Mouse (Mus musculus) cerebellum, postnatal 10 days (tissue): ENCODE data around the gene Hmg20b.
A peak's percentile ranks its signal among the peaks of the same experiment; 100 is the strongest.

ENCODE experiments used
- DNase-seq, 2 experiments: peaks; one replicate each; pipeline ENCODE4 v3.0.0; 2021; ENCODE audit warnings: mixed read lengths in 2 of 2

Gene Hmg20b

DNA sequence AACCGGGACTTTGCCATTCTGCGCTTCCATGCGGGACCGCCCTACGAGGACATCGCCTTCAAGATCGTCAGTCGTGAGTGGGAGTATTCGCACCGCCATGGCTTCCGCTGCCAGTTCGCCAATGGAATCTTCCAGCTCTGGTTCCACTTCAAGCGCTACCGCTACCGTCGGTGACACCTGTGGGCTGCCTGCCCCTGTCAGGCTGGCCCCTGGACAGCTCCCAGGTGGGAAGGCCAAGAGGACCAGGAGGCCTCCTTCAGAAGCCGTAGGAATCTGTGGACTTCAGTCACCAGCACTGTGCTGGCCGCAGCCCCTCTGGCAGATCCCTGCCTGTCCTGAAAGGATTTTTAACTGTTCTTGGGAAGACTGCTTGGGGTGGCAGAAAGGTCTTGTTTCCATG lies 24.5 kb downstream of the Hmg20b start:
- no peak for DNase-seq

DNA sequence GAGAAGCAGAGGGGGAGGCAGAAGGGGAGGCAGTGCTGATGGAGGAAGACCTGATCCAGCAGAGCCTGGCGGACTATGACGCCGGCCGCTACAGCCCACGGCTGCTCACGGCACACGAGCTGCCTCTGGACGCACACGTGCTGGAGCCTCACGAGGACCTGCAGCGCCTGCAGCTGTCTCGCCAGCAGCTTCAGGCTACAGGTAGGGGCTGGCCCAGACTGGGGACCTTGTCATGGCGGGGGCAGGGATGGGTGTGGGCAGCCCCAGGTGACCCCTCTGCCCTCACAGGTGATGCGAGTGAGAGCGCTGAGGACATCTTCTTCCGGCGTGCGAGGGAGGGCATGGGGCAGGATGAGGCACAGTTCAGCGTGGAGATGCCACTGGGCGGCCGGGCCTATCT lies 25.1 kb downstream of the Hmg20b start:
- DNase-seq = no peak

DNA sequence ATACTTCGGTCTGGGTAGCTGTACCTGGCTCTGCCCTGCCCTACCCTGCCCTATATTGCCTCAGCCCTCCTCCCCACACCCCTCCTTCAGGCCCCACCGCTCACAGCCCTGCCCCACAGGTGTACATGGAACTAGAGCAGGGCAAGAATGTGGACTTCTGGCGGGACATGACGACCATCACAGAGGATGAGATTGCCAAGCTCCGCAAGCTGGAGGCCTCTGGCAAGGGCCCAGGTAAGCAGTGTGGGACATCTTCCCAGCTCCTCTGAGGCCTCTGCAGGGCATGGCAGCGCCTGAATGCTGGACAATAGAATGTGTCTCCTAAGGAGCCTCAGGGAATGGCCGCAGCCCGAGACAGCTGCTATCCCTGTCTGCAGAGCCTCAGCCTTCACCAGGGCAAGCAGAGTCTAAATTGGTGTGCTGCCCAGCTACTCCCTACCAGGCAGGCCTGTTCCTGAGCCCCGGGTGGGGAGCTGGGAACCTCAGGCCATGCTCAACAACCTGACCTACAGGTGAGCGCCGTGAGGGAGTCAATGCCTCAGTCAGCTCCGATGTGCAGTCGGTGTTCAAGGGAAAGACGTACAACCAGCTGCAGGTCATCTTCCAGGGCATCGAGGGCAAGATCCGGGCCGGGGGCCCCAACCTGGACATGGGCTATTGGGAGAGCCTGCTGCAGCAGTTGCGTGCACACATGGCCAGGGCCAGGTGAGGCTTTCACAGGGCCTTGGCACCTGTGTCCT lies 26.3 kb downstream of the Hmg20b start:
- DNase-seq = no peak

DNA sequence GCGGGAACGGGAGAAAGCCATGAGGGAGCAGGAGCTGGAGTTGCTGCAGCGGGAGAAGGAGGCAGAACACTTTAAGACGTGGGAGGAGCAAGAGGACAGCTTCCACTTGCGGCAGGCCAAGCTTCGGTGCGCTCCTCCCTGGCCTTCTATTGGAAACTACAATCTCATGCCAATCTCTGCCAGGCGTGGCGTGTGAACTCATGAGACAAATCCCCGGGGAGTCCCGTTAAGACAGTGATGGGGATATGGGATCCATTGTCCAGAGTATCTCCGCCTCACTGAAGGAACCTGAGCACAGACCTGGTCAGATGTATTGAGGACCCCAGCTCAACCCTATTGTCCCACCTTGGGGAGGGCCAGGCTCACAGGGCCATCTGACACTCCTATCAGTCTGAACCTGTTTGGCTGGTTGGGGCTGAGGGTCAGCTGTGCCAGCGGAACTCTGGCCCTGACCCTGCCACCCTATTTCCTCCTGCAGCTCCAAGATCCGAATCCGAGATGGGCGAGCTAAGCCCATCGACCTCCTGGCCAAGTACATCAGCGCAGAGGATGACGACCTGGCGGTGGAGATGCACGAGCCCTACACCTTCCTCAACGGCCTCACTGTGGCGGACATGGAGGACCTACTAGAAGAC lies 27.0 kb downstream of the Hmg20b start:
- no peak for DNase-seq

DNA sequence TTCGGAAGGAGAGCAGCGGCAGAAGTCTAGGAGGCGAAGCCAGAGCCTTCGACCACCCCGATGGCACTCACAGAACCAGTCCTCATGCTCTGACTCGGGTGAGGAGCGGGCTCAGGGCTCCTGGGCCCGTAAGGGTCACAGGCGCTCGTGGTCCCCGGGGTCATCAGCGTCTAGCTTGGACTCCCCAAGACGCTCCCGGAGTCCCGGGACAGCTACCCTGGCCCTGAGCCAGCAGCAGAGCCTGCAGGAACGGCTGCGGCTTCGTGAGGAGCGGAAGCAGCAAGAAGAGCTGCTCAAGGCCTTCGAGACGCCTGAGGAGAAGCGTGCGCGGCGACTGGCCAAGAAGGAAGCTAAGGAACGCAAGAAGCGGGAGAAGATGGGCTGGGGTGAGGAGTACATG lies 27.8 kb downstream of the Hmg20b start:
- DNase-seq = no peak

DNA sequence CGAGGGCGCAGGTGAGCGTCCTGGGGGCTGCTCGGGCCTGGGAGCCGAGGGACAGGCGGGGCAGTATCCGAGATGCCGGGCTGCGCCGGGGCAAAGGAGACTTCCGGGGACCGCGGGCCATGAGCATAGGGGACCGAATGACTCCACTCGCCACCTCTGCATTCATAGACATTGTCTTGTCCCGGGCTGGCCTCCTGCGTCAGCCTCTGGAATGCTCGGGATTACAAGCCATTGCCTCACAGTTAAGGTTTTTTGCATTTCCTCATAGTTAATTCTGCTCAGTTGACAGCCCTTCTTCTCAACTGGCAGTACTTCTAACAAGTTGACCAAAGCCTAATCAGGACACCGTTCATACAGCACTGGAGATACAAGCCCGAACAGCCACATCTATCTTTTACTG lies 28.8 kb downstream of the Hmg20b start:
- DNase-seq = no peak

DNA sequence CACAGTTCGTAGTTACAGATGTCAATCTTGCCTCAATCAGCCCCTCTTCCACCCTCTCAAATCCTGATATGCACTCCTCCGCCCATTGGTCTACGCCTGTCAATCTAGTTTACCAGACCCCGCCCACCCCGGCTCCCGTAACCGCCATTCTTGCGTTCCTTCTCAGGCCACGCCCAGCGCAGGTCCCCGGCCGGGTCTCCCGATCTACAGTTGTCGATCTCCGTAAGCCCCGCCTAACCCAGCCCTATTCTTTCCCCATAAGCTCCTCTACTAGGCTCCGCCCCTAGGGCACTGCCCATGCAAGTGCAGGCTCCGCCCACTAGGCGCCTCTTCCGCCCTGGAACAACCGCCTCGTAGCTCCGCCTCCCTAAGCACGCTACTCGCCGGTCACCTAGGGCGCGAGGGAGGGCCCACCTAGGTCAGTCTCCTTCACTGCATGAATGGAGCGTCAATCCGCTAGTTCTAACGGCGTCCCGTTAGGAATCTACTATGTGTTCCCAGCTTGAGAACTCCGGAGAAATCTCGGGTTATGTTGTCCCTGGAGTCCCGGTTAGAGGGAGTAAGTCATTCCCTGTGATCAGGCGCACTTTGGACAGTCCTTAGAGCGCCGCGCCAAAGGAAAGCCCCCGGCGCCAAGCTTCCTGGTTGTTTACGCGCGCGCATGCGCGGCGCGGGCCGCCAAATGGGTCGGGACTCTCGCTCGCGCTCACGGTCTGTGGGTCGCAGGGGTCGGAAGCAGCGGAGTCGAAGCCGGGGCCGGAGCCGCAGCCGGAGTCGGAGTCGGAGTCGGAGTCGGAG lies 29.5 kb downstream of the Hmg20b start, which contains the start of gene Cactin:
Gene Cactin (plus strand): TSS at position 554 of the 798 bp plus-strand sequence.
- peak; percentile 100 for DNase-seq

DNA sequence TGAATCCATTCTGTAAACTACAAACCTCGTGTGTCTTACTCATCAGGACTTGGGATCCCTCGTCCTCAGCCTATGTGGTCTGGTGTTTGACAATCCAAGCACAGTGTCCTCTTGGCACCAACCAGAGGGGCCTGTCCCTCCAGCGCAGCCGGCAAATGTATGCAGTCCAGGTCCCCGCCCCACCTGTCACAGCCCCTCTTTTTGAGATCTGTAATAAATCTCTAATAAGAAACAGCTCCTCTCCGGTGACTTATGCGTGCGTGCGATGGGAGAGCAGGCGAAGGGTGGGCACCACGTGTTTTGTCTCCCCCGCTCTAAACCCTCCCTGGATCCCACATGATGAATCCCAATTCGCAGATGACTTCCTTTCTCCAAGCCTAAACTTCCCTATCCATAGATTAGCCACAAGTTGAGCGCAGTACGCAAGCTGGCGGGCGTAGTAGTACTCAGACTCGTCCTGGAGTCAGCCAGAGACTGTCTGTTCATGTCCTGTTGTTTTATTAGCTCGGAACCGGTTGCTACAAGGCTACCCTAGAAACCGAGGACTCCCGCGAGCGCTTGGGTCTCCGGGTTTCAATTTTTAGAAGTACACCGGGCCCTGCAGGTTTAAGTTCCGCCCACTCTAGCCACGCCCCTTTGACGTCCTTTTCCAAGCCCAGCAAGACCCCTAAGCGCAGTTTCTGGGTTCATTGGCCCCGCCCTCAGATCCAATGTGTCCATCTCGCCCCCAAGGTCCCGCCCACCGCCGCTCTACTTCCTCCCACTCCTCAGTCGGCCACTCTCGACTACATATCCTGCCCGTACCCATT lies 30.3 kb downstream of the Hmg20b start:
- DNase-seq = peak in 1 of 2 experiments; percentile 59

DNA sequence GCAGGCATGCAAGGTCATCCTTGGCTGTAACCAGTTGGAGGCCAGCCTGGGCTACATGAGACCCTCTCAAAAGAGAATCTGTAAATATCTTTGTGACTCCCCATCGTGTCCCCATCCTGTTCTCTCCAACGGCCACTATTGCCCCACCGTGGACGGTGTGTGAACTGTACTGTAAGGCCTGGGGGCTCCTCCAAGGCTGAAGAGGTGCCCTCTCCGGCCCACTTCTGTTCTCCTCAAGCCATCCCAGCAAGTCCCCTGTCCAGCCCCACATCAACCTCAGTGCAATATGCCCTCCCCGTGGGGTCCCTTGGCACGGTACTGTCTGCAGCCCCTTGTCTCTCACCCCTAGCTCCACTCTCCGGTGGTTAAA lies 31.0 kb downstream of the Hmg20b start:
- peak; percentile 65 to 70 for DNase-seq

DNA sequence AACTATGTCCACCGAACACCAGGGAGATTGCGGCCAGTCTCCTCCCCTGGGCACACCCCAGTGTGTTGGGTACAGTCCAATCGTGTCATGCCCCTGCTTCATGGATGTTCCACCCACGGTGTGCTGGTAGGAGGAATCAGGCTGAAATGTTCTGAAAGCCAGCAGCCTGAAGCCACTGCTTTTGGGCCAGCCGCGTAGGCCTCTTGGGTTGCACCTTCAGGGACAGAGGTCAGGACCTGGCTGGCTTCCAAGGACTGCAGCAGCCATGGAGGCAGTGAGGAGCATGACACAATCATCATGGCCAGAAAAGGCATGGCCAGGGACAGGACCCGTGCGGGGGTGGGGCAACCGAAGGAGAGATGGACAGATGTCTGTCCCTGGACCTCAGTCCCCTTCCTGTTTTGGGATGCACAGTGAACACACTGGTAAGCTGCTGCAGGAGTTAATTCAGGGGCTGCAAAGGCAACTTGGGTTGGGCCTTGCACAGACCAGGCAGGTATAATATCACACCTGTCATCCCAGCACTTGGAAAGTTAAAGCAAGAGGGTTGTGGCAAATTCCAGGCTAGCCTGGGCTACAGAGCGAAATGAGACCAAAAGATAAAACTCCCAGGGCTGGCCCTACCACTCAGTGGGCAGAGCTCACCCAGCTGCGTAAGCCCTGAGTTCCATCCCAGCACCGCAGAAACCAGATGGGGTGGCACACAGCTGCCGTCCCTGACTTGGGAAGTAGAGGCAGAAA lies 31.5 kb downstream of the Hmg20b start:
- DNase-seq = peak; percentile 66 to 69

DNA sequence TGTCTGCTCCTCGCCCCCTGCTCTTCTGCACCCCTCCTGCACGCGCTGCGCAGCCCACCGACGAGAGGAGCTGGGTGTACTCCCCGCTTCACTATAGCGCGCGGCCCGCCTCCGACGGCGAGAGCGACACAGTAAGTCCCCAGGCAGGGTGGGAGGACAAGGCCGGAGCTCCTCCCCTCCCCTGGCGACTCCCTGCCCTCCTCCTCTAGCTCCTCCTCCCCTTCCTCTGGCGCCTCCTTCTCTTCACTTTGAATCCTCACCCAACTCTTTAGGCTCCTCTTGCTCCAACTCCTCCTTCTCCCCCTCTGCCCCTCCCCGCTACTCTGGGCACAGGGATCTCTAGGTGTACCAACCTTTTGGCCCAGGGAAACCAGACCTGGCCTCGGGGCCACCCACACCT lies 33.0 kb downstream of the Hmg20b start:
- no peak for DNase-seq

DNA sequence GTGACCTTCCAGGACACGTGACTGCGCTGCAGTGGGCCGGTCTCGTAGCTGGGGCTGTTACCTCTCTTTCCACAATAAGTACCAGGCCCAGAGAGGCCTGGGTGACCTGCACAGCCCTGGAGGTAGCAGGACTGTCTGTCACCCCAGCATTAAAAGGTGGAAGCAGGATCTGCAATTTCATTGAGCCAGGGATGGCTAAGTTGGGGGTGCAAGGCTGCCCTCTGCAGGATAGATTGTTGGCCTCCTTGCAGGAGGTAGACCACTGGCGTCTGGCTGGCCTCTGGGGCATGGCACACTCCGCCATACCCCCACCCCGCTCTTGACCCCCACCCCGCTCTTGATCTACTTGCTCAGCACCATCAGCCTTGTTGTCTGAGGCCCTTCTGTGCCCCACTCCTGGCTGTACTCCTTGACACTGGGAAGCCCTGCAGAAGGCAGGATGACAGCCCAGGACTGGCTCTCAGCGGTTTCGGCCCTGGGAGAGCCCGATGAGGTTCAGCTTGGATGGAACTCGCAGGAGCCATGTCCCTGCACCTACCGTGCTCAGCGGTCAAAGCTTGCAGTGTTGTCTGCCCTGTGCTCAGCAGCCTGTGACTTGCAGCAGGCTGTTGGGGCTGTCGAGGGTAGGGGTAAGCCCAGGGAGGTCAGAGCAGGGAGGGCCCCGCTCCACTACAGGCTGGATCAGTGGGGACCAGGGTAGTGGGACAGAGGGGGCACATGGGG lies 33.8 kb downstream of the Hmg20b start:
- peak in 1 of 2 experiments; percentile 56 for DNase-seq

DNA sequence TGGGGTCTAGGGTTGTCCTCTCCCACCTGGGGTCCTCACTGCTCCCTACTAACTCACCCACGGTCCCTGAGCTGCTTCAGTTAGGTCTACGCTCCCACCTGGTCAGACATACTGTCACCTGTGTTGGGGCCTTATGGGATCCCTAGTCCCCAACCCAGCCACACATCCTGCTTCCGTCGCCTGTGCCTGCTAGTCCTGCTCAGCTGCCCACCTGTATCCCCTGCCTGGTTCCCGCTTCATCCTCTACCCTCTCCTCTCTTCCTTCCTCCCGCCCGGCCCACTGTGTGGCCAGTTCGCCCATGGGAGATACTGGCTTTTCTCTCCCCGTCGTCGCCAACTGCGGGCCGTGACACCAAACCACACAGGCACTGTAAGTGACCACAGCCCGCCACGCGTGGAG lies 34.7 kb downstream of the Hmg20b start:
- DNase-seq = no peak

DNA sequence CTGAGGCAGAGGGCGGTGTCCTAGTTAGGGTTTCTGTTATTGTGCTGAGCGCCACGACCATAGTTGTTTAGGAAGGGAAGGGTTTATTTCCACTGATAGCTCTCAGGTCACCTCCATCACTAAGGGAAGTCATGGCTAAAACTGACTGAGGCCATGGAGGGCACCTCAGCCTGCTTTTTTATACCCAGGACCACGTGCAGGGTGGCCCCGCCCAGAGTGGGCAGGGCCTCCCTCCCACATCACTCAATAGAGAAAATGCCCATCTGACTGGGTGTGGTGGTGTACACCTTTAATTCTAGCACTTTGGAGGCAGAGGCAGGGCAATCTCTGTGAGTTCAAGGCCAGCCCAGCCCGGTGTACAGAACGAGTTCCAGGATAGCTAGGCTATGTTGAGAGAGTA lies 36.1 kb downstream of the Hmg20b start:
- DNase-seq = no peak

DNA sequence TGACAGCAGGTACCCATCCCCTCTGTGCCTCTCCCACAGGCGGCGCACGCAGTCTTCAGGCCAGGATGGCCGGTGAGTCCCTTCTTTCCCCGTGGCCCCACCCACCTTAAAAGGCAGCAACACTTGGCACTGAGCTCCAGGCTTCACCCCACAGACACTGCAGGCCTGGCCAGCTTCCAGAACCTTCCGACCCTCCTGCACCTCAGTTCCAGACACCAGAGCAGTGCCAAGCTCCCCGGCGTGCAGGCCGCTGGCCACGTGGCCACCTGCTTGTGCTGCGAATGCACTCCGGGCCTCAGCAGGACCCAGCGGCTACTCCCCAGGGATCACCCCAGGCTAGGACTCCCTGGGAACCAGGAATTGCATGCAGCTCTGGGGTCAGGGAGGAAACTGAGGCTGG lies 36.7 kb downstream of the Hmg20b start:
- DNase-seq = no peak

DNA sequence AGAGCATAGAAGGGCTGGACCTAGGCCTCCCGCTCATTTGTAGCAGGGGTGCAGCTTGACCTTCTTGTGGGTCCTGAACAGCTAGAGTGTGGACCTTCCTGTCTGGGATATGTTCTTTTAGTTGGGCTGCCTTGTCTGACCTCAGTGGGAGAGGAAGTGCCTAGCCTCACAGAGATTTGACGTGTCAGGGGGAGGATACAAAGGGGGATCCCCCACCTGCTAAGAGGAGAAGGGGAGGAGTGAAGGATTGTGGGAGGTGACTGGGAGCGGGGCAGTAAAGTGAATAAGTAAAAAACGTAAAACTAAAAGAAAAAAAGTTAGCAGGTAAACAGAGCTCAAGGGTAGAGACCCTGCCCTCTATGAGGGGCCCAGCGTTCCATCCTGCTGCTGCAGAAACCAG lies 40.7 kb downstream of the Hmg20b start:
- no peak for DNase-seq

DNA sequence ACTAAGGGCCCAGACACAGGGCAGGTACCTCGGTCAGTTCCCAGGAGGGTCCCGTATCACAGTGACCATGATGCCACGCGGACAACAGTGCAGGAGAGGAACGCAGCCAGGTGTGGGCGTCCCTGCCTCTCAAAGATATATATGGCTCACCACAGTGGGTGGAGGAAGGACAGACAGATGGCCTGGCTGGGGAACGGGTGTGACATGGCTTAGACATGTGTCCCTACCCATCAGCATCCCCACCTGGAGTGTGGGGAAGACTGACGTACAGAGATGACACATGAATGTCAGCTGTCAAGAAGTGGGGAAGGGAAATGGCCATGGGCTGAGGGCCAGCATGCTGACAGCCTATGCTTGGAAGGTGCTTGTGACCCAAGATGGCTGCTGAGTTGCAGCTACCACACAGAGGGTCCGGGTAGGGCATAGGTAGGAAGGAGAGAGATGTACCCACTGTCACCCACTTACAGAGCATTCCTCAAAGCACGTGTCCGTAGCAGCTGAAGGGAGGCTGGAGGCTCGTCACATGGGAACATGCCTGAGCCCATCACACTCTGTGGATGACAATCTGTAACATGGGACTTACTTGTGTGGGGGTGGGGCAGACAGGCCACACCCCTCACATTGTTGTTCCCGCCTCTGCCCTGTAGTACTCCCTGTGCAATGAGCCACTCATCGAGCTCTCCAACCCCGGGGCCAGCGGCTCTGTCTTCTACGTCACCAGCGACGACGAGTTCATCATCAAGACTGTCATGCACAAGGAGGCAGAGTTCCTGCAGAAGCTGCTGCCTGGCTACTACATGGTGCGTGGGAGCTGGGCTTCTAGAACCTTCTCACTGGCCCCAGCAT lies 43.2 kb downstream of the Hmg20b start:
- DNase-seq = no peak

DNA sequence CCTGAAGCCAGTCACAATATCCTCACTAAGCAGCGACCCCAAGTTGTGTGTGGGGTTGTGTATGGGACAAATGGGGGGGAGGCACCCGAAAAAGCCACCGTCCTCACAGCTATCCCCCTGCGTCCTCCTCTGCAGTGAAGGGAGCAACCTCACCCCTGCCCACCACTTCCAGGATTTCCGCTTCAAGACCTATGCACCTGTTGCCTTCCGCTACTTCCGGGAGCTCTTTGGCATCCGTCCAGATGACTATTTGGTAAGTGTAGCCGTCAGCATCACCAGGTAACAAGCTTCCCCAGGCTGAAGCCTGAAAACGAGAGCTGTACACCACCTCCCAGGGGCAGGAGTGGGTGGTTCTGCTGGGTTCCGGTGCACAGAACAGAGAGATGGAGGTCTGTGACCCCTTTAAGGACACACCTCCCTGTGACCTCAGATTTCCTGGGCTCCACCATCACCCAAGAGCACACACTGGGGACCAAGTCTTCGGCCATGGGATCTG lies 44.1 kb downstream of the Hmg20b start:
- DNase-seq = no peak

DNA sequence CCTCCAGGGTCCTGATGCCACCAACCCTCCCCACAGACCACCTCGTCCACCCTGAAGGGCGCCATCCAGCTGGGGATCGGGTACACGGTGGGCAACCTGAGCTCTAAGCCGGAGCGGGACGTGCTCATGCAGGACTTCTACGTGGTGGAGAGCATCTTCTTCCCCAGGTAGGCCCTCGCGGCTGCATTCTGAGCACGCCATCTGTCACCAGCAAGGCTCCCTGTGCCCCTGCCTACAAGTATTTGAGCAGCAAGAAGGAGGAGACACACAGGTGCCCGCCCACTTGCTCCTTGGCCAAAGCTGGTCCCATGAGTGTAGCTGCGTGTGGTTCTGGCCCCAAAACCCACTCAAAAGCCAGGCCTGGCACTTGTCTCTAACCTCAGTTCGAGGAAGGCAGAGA lies 44.6 kb downstream of the Hmg20b start:
- DNase-seq = peak in 1 of 2 experiments; percentile 67

DNA sequence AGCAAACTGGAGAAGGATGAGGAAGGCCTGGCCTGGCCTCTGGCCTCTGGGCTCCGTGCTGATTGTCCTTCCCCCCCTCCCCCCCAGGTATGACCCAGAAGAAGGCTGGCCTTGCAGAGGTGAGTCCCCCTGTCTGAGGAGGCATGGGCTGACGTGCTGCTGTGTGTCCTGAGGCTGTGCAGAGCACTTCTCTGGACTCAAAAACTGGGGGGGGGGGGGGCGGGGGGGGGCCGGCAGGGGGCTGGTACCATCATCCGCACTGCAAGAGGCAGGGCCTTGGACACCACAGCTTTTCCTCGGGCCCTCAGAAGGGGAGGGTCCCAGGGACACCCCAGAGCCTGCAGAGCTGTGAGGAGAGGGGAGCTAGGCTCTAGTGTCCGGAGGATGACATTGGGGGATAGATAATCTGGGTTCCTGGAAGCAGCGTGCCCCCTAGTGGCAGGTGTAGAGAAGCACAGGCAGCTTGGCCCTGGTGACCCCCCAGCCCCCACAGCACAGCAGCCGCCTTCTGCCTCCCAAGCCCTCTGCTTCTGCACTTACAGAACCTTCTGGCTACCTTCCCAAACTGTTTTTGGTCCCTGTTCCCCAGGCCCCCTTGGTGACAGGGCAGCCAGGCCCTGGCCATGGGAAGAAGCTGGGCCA lies 45.6 kb downstream of the Hmg20b start:
- DNase-seq = peak; percentile 81 to 87
